Mouse (Mus musculus) T-cell, adult 2 months (primary cell): ENCODE data around the gene Atp6v0e.
A peak's percentile ranks its signal among the peaks of the same experiment; 100 is the strongest.

Experiments
- DNase-seq: peaks from one replicate; pipeline ENCODE4 v3.0.0; 2022; ENCODE audit warnings: low spot score

Atp6v0e gene

DNA sequence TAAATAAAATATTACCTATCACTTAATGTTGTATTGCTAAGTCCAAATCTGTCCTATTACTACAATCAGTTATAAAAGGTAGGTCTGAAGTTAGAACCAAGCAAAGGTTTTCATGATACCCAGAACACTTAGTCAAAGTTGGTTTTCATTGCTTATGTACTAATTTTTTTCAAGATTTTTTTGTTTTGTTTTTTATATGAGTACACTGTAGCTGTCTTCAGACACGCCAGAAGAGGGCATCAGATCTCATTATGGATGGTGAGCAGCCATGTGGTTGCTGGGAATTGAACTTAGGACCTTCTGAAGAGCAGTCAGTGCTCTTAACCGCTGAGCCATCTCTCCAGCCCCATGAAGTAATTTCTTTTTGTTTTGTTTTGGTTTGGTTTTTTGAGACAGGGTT lies 54.8 kb downstream of the Atp6v0e start:
- DNase-seq = peak; percentile 37

GRCm38 (mm10) chr17:26719405-26719804 lies 56.4 kb downstream of the Atp6v0e start:
- no peak for DNase-seq

GRCm38 (mm10) chr17:26721802-26722201 lies 58.8 kb downstream of the Atp6v0e start:
- no peak for DNase-seq

DNA sequence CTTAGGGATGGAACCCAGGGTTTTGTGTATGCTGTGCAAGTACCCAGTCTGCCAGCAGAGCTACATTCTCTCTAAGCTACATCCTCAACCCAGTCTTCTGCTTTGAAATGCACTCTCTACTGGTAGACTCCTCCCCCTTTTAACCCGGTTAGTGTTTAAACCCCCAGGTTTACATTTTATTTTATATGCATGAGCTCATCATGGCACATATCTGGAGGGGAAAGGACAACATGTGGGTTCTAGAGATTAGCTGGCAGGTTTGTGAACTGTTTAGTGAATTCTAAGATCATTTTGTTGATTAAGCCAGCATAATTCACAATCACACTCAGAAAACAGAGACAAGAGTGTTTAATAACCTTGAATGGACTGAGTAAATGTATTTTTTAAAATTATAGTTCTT lies 61.8 kb downstream of the Atp6v0e start:
- DNase-seq = no peak

GRCm38 (mm10) chr17:26726674-26727073 lies 63.6 kb downstream of the Atp6v0e start:
- DNase-seq = no peak

GRCm38 (mm10) chr17:26727110-26727755 lies 64.2 kb downstream of the Atp6v0e start:
- no peak for DNase-seq

- no peak for DNase-seq
Measured at GRCm38 (mm10) chr17:26742581-26742980, 79.5 kb downstream of the Atp6v0e start.

GRCm38 (mm10) chr17:26743294-26743693 lies 80.3 kb downstream of the Atp6v0e start:
- no peak for DNase-seq
